Mouse (Mus musculus) midbrain, embryonic 14.5 days (tissue): ENCODE data around the gene Dnm2. TPM values are rescaled to one million over a fixed set of nuclear protein-coding genes. Genes with fewer than 3 reads are reported as not detected.
"Not testable (repeated sequence)": the region's sequence is repeated elsewhere in the genome, so short reads cannot be mapped to it uniquely, and the experiment has no call there.

ENCODE experiments used
- ATAC-seq: fragments of 200-750 bp; cut with Nextera tagmentation; 2 replicates; pipeline ENCODE4 v1.8.0; 2017; ENCODE audit warnings: moderate number of reproducible peaks, moderate library complexity; ENCODE audit not compliant: low FRiP score, low TSS enrichment
- DNase-seq: peaks from one replicate; pipeline ENCODE4 v3.0.0-alpha.2; 2015
- H3K27ac ChIP-seq: fragments of 300-500 bp; sonication (generic); replicated peaks from 2 replicates; pipeline ENCODE4 v1.5.1; 2014; ENCODE audit warnings: mild to moderate bottlenecking, low read depth, low read length, moderate library complexity
- H3K27me3 ChIP-seq: fragments of 300-500 bp; sonication (generic); 2 replicates; pipeline ENCODE4 v1.6.1; 2014; ENCODE audit warnings: low read length, control low read depth, mixed read lengths; ENCODE audit not compliant: control insufficient read depth, insufficient read depth
- H3K36me3 ChIP-seq: fragments of 300-500 bp; sonication (generic); 2 replicates; pipeline ENCODE4 v1.6.1; 2014; ENCODE audit warnings: low read length, control low read depth; ENCODE audit not compliant: control insufficient read depth, insufficient read depth
- H3K4me1 ChIP-seq: fragments of 300-500 bp; sonication (generic); 2 replicates; pipeline ENCODE4 v1.6.1; 2014; ENCODE audit warnings: mild to moderate bottlenecking, antibody characterized with exemption, low read length, control low read depth; ENCODE audit not compliant: control insufficient read depth, insufficient read depth
- H3K4me2 ChIP-seq: fragments of 300-500 bp; sonication (generic); 2 replicates; pipeline ENCODE4 v1.6.1; 2014; ENCODE audit warnings: mild to moderate bottlenecking, low read length, moderate library complexity
- H3K4me3 ChIP-seq: fragments of 300-500 bp; sonication (generic); replicated peaks from 2 replicates; pipeline ENCODE4 v1.5.1; 2014; ENCODE audit warnings: low read depth, low read length
- H3K9ac ChIP-seq: fragments of 300-500 bp; sonication (generic); replicated peaks from 2 replicates; pipeline ENCODE4 v1.6.1; 2014; ENCODE audit warnings: mild to moderate bottlenecking, low read length, moderate library complexity
- H3K9me3 ChIP-seq: fragments of 300-500 bp; sonication (generic); 2 replicates; pipeline ENCODE4 v1.6.1; 2016; ENCODE audit warnings: low read length, control low read depth, mixed read lengths; ENCODE audit not compliant: control insufficient read depth
- WGBS: fragments of 180-500 bp; shearing (Covaris S2); extraction: QIAGEN DNeasy Blood & Tissue Kit; methylation state at CpG from one replicate; pipeline ENCODE4 v1.1.7; 2014; 5-methylcytosine and 5-hydroxymethylcytosine counted together
- polyA plus RNA-seq: library from polyadenylated mRNA; unstranded; fragments of >200 nt; fragmentation: Nextera tagmentation; extraction: Ambion mirVana; gene quantifications from 2 replicates; pipeline ENCODE4 v1.2.1, GENCODE M21; 2014

Gene Dnm2
- polyA plus RNA-seq, 1 experiment from 2014 or later, result 54.5 TPM

DNA sequence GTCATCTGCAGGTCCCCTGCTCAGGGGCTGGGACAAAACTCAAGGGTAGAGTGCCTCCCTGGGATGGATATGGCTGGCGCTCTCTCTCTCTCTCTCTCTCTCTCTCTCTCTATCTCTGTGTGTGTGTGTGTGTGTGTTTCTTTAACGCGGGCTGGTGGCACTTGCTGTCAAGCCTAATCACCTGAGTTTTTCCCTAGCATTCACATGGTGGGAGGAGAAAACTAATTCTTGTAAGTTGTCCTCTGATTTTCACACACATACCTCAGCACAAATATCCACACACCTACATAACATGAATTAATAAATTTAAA lies 101.9 kb downstream of the Dnm2 start:
- H3K9me3 ChIP-seq, result no peaks in the 10 kb centered on the region
- 89% methylated on average over 3 of the region's 3 CpGs for WGBS
- H3K27ac ChIP-seq, result no peak overlapping the region
- H3K4me1 ChIP-seq, result no peaks in the 10 kb centered on the region
- ATAC-seq (no peak), DNase-seq (no peak)
- no peak overlapping the region for H3K9ac ChIP-seq
- no peak overlapping the region for H3K4me2 ChIP-seq
- H3K27me3 ChIP-seq, result no peaks in the 10 kb centered on the region
- H3K36me3 ChIP-seq, result no peaks in the 10 kb centered on the region
- H3K4me3 ChIP-seq, result no peak overlapping the region

DNA sequence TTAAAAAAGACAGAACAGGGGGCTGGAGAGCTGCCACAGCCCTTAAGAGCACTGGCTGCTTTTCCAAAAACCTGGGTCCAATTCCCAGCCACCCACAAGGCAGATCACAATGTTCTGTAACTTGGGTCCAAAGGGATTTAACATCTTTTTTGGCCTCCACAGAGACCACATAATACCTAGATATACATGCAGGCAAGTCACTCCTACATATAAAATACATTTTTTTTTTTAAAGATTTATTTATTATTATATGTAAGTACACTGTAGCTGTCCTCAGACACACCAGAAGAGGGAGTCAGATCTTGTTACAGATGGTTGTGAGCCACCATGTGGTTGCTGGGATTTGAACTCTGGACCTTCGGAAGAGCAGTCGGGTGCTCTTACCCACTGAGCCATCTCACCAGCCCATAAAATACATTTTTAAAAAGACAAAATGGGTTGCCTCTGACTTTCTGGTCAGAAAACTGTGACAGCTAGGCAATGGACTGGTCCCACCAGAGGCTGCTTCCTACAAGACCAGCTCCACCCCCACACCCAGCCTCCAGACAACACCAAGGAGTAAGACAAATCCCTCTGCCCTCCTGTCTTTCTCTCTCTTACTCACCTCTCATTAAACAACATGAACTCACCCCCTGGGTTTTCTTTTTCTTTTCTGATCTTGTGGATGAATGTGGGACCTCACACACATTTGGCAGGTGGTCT lies 102.5 kb downstream of the Dnm2 start:
- 90% methylated on average over 2 of the region's 2 CpGs for WGBS
- Histone ChIP-seq H3K4me3 (no peak overlapping the region), H3K36me3 (no peaks in the 10 kb centered on the region), H3K4me1 (no peaks in the 10 kb centered on the region), H3K27me3 (no peaks in the 10 kb centered on the region), H3K27ac (no peak overlapping the region), H3K9ac (no peak overlapping the region), H3K4me2 (no peak overlapping the region), H3K9me3 (no peaks in the 10 kb centered on the region)
- DNase-seq (no peak), ATAC-seq (no peak)

DNA sequence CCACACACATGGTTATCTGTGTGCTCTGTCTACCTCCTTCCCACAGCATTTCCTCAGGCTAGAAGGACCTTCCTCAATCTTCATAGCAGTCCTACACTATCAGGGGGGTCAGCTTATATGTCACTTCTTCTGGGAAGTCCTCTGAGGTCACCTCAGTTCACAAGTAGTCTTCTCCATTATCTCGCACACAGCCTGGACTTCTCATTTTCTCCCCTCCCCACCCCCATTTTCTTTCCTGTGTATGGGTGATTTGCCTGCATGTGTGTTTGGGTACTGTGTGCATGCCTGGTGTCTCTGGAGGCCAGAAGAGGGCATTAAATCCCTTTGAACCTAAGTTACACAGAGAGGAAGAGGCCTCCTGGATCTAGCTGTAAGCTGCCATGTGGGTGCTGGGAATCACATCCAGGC lies 103.2 kb downstream of the Dnm2 start:
- no peak overlapping the region for H3K27ac ChIP-seq
- 82% methylated on average over 1 of the region's 1 CpGs for WGBS
- no peak for DNase-seq
- no peak for ATAC-seq
- no peak overlapping the region for H3K4me2 ChIP-seq
- H3K27me3 ChIP-seq, result no peaks in the 10 kb centered on the region
- no peak overlapping the region for H3K4me3 ChIP-seq
- H3K9ac ChIP-seq, result no peak overlapping the region
- H3K4me1 ChIP-seq, result no peaks in the 10 kb centered on the region
- no peaks in the 10 kb centered on the region for H3K36me3 ChIP-seq
- H3K9me3 ChIP-seq, result no peaks in the 10 kb centered on the region

DNA sequence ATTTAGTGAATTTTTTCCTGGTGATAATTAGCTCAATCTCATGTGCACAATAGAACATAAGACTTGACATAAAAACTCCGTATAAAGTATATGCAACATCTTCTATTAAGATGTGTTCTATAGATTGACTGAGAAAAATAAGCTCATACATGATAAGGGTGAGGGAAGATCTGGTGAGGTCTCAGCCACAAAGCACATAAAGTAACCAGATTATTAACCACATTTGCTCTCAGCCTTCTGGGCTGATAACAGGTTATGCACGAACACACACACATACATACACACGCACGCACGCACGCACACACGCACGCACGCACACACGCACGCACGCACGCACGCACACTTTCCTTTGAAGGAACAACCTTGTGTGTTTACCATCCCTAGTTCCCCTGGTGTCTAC lies 111.8 kb downstream of the Dnm2 start:
- Histone ChIP-seq H3K36me3 (no peaks in the 10 kb centered on the region), H3K27me3 (no peaks in the 10 kb centered on the region), H3K27ac (no peak overlapping the region), H3K4me2 (no peak overlapping the region), H3K9ac (no peak overlapping the region), H3K4me3 (no peak overlapping the region), H3K4me1 (no peaks in the 10 kb centered on the region), H3K9me3 (no peaks in the 10 kb centered on the region)
- ATAC-seq (no peak), DNase-seq (no peak)
- WGBS, result 96% methylated on average over 14 of the region's 14 CpGs

DNA sequence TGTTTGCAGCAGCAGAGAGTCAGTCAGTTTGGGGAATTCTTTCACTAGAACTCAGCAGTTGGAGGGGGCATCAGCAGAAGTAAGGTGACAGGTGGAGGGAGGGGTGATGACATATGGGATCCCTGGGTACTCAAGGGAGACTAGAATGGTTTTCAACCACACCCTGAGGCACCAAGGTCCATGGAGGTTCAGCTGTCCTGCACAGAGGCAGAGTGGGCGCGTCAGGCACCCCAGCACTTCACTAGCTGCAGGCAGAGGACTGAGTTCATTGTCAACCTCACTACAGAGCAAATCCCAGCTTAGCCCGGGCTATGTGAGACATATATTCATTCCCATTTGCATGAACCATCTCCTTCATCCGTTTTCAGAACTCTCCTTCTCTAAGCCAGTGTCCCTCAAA lies 112.3 kb downstream of the Dnm2 start:
- WGBS, result 70% methylated on average over 4 of the region's 4 CpGs
- no peak overlapping the region for H3K27ac ChIP-seq
- ATAC-seq (no peak), DNase-seq (no peak)
- H3K36me3 ChIP-seq, result no peaks in the 10 kb centered on the region
- no peaks in the 10 kb centered on the region for H3K27me3 ChIP-seq
- H3K4me1 ChIP-seq, result no peaks in the 10 kb centered on the region
- H3K4me2 ChIP-seq, result no peak overlapping the region
- H3K4me3 ChIP-seq, result no peak overlapping the region
- no peaks in the 10 kb centered on the region for H3K9me3 ChIP-seq
- H3K9ac ChIP-seq, result no peak overlapping the region

DNA sequence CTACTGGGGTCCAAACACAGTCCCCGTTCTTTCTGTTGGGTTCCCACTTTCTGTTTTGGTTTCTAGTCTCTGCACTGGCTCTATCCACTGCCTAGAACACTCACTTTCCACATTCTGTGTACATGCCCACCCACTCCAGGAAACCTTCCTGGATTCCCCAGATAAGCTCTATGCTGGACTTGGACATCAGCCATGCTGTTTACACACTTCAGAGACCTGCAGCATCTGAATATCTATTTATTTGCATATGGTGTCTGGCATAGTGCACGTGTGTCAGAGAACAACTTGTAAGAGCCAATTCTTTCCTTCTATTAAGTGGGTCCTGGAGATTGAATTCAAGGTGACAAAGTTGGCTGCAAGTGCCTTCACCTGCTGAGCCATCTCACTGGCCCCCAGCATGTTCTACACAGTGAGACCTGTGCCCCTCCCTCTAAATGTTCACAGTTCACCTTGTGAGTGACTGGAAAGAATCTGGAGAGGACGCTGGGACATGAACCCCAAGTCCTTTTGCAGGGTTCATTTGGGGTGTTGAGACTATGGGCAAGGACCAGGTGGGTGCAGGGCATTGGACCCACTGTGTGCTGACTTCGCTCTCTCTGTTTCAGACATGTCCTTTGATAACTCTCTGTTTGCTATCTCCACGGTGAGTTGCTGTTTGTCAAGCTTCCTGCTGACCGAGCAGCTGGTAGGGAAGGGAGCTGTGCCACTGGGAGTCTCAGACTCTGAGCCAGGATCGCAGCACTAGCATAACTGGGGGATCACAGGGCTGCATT lies 115.5 kb downstream of the Dnm2 start:
- ATAC-seq, result no peak

DNA sequence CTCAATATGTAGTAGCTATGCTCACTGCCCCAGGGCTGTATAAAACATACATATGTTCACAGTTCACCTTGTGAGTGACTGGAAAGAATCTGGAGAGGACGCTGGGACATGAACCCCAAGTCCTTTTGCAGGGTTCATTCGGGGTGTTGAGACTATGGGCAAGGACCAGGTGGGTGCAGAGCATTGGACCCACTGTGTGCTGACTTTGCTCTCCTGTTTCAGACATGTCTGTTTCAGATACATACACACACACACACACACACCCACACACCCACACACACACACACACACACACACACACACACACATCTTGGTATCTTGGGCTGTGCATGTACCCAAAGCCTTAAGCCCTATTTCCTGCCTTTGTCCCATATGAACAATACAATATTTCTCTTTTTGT lies 117.3 kb downstream of the Dnm2 start:
- not testable (repeated sequence) for DNase-seq, H3K27me3 ChIP-seq, H3K27ac ChIP-seq, H3K4me2 ChIP-seq, H3K4me3 ChIP-seq, ATAC-seq, H3K4me1 ChIP-seq, H3K36me3 ChIP-seq, H3K9ac ChIP-seq, H3K9me3 ChIP-seq
- whole genome bisulfite sequencing, result 90% methylated on average over 2 of the region's 2 CpGs

More for the DNA sequence above, 115.5 kb downstream of the Dnm2 start:
- no peaks in the 10 kb centered on the region for H3K9me3 ChIP-seq
- 0 out of 2 replicates have a peak, but pooled peaks cover 6% of the 10 kb centered on the region for H3K4me1 ChIP-seq
- no peaks in the 10 kb centered on the region for H3K27me3 ChIP-seq
- no peak overlapping the region for H3K27ac ChIP-seq
- no peak overlapping the region for H3K9ac ChIP-seq
- 82% methylated on average over 7 of the region's 7 CpGs for WGBS
- H3K4me3 ChIP-seq, result no peak overlapping the region
- H3K4me2 ChIP-seq, result no peak overlapping the region
- no peak for DNase-seq
- H3K36me3 ChIP-seq, result no peaks in the 10 kb centered on the region

DNA sequence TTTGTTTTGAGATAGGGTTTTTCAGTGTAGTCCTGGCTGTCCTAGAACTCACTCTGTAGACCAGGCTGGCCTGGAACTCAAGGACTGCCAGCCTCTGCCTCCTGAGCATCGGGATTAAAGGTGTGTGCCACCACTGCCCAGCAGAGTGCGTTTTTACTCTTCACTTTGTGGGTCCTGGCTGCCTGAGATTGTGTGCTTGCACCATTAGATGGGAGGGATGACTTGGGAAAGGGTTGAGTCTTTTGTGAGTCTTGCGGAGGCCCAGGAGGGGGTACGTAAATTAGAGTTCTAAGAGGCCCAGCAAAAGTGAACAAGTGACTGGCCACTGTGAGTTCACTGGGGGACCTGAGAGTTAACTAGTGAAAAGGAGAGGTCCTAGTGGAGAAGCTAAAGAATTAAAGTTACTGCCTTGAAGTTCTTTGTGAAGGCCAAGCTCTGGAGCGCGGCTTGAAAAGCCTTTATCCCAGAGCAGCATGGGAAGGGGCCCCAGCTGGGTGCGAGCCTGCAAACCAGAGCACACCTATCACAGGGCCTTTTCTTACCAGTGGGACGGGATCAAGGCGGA lies 120.7 kb downstream of the Dnm2 start:
- Histone ChIP-seq H3K9me3 (no peaks in the 10 kb centered on the region), H3K27me3 (no peaks in the 10 kb centered on the region), H3K4me3 (peak overlapping the region; percentile 74), H3K4me2 (peak overlapping the region; percentile 67), H3K36me3 (peaks cover 3% of the 10 kb centered on the region; the same call in 1 of the 2 replicates), H3K9ac (peak overlapping the region; percentile 94), H3K27ac (peak overlapping the region; percentile 98), H3K4me1 (peaks cover 18% of the 10 kb centered on the region)
- peak; percentile 32 for ATAC-seq
- 4% methylated on average over 9 of the region's 9 CpGs for WGBS
- no peak for DNase-seq
